Mouse (Mus musculus) ES-CJ7 (cell line): ENCODE measurements at regions not wholly inside any gene's neighbourhood (a gene's known extent, or its start where the extent isn't known, plus 50 kb on each side); places are given as distances from the start of the nearest gene placed in this dataset.

ENCODE experiments used
- DNase-seq: peaks from one replicate; pipeline ENCODE4 v3.0.0; 2011; ENCODE audit warnings: low read depth, low spot score

- DNase-seq = no peak
Observed at GRCm38 (mm10) chr3:43339101-43339500, 1596.7 kb downstream of the D3Ertd751e start.

GRCm38 (mm10) chr3:43342928-43343327 lies 1600.5 kb downstream of the D3Ertd751e start:
- DNase-seq = peak; percentile 42

- no peak for DNase-seq
Observed at GRCm38 (mm10) chr3:43352829-43353228, 1610.4 kb downstream of the D3Ertd751e start.

DNA sequence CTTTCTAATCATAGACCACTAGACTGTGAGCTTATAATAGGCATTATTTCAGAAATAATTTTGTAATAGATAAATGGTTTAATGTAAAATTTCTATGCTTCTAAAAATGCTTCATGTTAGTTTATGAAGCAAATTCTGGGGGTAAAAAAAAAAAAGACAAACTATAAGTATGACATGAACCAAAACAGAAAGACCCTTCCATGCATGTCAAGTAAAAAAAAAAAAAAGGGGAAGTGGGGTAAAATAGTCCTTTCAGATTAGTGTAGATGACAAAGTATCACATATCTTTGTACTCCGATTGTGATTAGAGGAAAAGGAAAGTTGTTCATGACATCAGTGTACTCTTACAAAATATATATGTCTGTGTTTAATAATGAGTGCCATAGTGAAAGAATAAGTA lies 1616.1 kb downstream of the D3Ertd751e start:
- no peak for DNase-seq

DNA sequence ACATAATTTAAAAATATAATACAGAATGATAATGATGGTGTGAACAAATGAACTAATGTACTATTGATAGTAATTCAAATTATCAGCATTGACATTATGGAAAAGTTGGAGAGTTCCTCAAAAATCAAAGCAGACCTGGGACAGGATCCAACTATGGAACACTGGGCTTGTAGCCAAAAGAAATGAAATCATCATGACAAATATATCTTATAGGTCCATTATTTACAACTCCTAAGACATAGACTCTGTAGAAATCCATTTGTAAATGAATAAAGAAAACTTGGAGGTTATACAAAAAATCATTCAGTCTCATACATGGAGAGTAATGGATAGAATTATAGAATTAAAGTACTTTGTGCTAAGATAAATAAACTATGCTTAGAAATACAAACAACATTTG lies 1657.5 kb downstream of the D3Ertd751e start:
- DNase-seq = no peak

- DNase-seq = no peak
Observed at GRCm38 (mm10) chr3:43424886-43425285, 1682.5 kb downstream of the D3Ertd751e start.

DNA sequence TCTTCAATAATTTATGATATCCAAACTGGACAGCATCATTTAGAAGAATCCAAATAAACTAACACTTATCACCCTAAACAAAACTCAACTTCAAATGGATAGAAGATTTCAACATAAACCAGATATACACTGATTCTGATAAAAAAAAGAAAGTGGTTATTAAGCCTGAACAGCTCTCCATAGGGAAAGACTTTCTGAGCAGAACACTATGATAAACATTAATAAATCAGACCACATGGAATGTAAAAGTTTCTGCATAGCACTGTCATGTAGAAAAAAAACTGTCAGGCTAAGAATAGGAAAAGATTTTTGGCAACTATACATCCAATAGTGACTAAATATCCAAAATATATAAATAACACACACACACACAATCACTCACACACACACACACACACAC lies 1684.3 kb downstream of the D3Ertd751e start:
- DNase-seq = no peak

DNA sequence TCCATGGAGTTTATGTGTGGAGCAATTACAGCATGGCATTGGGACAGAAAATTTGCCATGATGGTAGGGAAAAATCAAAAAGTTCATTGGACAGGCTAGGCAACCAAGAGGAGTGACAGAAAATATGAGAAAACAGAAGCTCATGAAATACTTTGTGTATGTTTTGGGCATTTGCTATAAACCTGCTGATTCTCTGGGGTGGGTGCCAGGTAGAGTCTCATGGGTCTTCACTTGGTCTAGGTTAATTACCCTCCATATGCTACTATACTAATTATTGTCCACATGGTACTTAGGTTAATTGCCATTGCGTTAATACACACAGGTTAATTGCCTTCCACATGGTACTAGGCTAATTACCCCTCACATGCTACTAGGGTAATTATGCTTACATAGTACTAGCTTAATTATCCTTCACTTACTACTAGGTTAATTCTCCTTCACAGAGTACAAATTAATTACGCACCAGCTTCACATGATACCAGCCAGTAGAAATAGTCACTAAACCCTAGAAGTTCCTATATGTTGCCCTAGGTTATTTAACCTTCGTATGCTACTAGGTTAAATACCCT lies 1719.2 kb downstream of the D3Ertd751e start:
- DNase-seq = no peak
